Mouse (Mus musculus): Measurements from ENCODE around the gene Cxcl16. TPM values are rescaled to one million over a fixed set of nuclear protein-coding genes. Genes with fewer than 3 reads are reported as not detected.

Cxcl16 gene
- polyA plus RNA-seq, 2 experiments, result 0.79 to 1.1 TPM

DNA sequence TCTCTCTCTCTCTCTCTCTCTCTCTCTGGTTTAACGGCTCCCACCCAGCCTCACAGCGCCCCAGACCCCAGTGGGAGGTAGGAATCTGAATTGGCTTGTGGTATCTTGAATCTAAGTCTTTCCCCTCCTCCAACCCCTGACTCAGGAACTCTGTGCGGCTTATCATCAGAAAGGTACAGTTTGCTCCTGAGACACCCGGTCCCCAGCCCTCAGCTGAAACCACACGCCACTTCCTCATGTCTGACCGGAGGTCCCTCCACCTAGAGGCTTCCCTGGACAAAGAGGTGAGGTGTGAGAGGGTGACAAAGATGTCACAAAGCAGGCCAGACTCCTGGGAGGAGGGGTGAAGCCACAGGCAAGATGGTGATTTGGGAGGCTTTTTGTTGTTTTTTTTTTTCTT is 22.4 kb downstream of the Cxcl16 start:
- TF ChIP-seq EP300 (IDR thresholded peaks at IDR 0.05; ENCODE audit: low read depth) (no peak), CTCF (IDR thresholded peaks at IDR 0.05; ENCODE audit: low read depth) (no peak)
- 22% methylated on average over 6 of the region's 6 CpGs for WGBS (ENCODE audit: insufficient replicate concordance)
- Histone ChIP-seq H3K4me1 (replicated peaks; ENCODE audit: control insufficient read depth in 2 of 2, insufficient read depth in 2 of 2, low read length in 1 of 2) (peaks cover 3 to 12% of the 10 kb centered on the region in 2 experiments), H3K36me3 (replicated peaks; ENCODE audit: control insufficient read depth, insufficient read depth, low read depth) (peaks cover 2% of the 10 kb centered on the region; the same call in 1 of the 2 replicates), H3K27ac (no peak overlapping the region), H3K4me3 (ENCODE audit: insufficient read depth in 1 of 2, low read depth in 2 of 2, low read length in 2 of 2) (no peak overlapping the region), H3K9ac (replicated peaks) (no peak overlapping the region), H3K4me2 (ENCODE audit: low read depth) (no peak overlapping the region), H3K27me3 (ENCODE audit: control insufficient read depth, insufficient read depth, low read length) (no peaks in the 10 kb centered on the region), H3K9me3 (ENCODE audit: control insufficient read depth, low read length) (no peaks in the 10 kb centered on the region)
- no peak for DNase-seq (ENCODE audit: low read depth in 3 of 3, low spot score in 3 of 3)
- ATAC-seq (ENCODE audit: insufficient read depth), result no peak

DNA sequence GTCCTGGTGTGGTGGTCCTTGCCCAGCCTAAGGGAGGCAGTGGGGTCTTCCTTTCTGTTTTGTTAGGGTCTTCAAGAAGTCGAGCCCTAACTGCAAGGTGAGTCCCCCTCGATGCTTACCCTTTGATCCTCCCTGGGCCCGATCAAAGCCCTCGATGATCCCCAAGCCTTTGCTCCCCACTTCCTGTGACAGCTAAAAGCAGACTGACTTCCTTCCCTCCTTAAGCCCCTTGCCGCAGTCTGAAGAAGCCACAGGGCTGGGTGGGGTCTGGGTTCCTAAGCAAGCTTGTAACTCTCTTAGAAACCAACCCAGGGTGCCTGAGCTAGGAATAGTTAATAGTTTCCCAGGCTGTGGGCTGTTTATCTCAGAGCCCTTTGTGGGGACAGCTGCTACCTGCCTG is 24.3 kb downstream of the Cxcl16 start:
- ATAC-seq (ENCODE audit: insufficient read depth) (no peak), DNase-seq (ENCODE audit: low read depth in 3 of 3, low spot score in 3 of 3) (no peak)
- peak overlapping the region; percentile 65; the same call in 1 of the 2 replicates for H3K4me2 ChIP-seq (ENCODE audit: low read depth)
- H3K4me1 ChIP-seq (replicated peaks; ENCODE audit: control insufficient read depth in 2 of 2, insufficient read depth in 2 of 2, low read length in 1 of 2), result peaks cover 9 to 16% of the 10 kb centered on the region in 2 experiments
- H3K9me3 ChIP-seq (ENCODE audit: control insufficient read depth, low read length), result no peaks in the 10 kb centered on the region
- TF ChIP-seq EP300 (IDR thresholded peaks at IDR 0.05; ENCODE audit: low read depth) (no peak), CTCF (IDR thresholded peaks at IDR 0.05; ENCODE audit: low read depth) (no peak)
- H3K27ac ChIP-seq, result no peak overlapping the region
- H3K36me3 ChIP-seq (replicated peaks; ENCODE audit: control insufficient read depth, insufficient read depth, low read depth), result peaks cover 2% of the 10 kb centered on the region; the same call in 1 of the 2 replicates
- H3K4me3 ChIP-seq (ENCODE audit: insufficient read depth in 1 of 2, low read depth in 2 of 2, low read length in 2 of 2), result no peak overlapping the region
- WGBS (ENCODE audit: insufficient replicate concordance), result 14% methylated on average over 5 of the region's 5 CpGs
- no peaks in the 10 kb centered on the region for H3K27me3 ChIP-seq (ENCODE audit: control insufficient read depth, insufficient read depth, low read length)
- no peak overlapping the region for H3K9ac ChIP-seq (replicated peaks)

DNA sequence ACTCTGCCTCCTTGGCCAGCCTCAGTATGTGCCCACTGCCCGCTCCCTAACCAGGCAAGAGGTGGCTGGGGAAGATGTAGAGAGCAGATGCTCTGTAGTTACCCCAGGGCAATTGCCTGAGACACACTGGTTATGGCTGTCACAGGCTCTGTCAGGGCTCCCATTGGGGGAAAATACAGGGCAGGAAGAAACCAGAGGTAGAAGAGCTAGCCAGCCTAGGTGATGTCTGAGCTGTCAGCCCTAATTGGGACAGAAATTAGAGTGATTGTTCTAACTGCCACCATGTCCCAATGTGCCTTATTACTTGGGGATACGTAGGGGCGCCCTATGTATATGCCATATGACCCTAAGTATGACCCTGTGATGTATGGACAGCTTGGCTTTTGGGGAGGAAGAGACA is 25.8 kb downstream of the Cxcl16 start:
- WGBS (ENCODE audit: insufficient replicate concordance), result 89% methylated on average over 3 of the region's 3 CpGs
- H3K4me1 ChIP-seq (replicated peaks; ENCODE audit: control insufficient read depth in 2 of 2, insufficient read depth in 2 of 2, low read length in 1 of 2), result peaks cover 9 to 16% of the 10 kb centered on the region in 2 experiments

DNA sequence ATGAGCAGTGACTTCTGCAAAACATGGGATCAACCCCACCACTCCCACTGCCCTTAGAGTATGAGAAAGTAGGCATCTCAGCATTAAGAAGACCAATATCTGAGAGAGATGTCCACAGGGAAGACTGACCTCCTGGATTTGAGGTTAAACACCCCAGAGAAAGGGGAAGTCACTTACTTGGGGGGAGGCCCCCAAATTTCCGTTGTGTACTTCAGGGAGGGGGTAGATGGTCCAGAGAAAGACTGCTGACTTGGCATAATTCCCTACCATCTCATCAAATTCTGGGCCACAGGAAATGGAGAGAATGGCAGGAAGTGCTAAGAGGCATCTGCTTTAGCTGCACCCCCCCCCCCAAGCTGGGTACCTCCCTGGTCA is 26.2 kb downstream of the Cxcl16 start:
- no peak overlapping the region for H3K27ac ChIP-seq
- 12% methylated on average over 1 of the region's 1 CpGs for WGBS (ENCODE audit: insufficient replicate concordance)
- ATAC-seq (ENCODE audit: insufficient read depth), result no peak
- no peak overlapping the region for H3K9ac ChIP-seq (replicated peaks)
- no peak for TF ChIP-seq CTCF (IDR thresholded peaks at IDR 0.05; ENCODE audit: low read depth)
- TF ChIP-seq EP300 (IDR thresholded peaks at IDR 0.05; ENCODE audit: low read depth), result no peak
- no peaks in the 10 kb centered on the region for H3K9me3 ChIP-seq (ENCODE audit: control insufficient read depth, low read length)
- H3K27me3 ChIP-seq (ENCODE audit: control insufficient read depth, insufficient read depth, low read length), result no peaks in the 10 kb centered on the region
- peak overlapping the region; percentile 65 for H3K4me2 ChIP-seq (ENCODE audit: low read depth)
- H3K36me3 ChIP-seq (replicated peaks; ENCODE audit: control insufficient read depth, insufficient read depth, low read depth), result peaks cover 2% of the 10 kb centered on the region; the same call in 1 of the 2 replicates
- H3K4me1 ChIP-seq (replicated peaks; ENCODE audit: control insufficient read depth in 2 of 2, insufficient read depth in 2 of 2, low read length in 1 of 2), result peaks cover 9 to 16% of the 10 kb centered on the region in 2 experiments
- no peak for DNase-seq (ENCODE audit: low read depth in 3 of 3, low spot score in 3 of 3)
- H3K4me3 ChIP-seq (ENCODE audit: insufficient read depth in 1 of 2, low read depth in 2 of 2, low read length in 2 of 2), result peak overlapping the region; percentile 67 to 84

More for the DNA sequence above, 25.8 kb downstream of the Cxcl16 start:
- Histone ChIP-seq H3K27me3 (ENCODE audit: control insufficient read depth, insufficient read depth, low read length) (no peaks in the 10 kb centered on the region), H3K4me3 (ENCODE audit: insufficient read depth in 1 of 2, low read depth in 2 of 2, low read length in 2 of 2) (peak overlapping the region; percentile 32 to 84), H3K27ac (no peak overlapping the region), H3K9me3 (ENCODE audit: control insufficient read depth, low read length) (no peaks in the 10 kb centered on the region), H3K9ac (replicated peaks) (no peak overlapping the region), H3K36me3 (replicated peaks; ENCODE audit: control insufficient read depth, insufficient read depth, low read depth) (peaks cover 2% of the 10 kb centered on the region; the same call in 1 of the 2 replicates), H3K4me2 (ENCODE audit: low read depth) (peak overlapping the region; percentile 65)
- TF ChIP-seq EP300 (IDR thresholded peaks at IDR 0.05; ENCODE audit: low read depth), result no peak
- ATAC-seq (ENCODE audit: insufficient read depth) (no peak), DNase-seq (ENCODE audit: low read depth in 3 of 3, low spot score in 3 of 3) (no peak)

DNA sequence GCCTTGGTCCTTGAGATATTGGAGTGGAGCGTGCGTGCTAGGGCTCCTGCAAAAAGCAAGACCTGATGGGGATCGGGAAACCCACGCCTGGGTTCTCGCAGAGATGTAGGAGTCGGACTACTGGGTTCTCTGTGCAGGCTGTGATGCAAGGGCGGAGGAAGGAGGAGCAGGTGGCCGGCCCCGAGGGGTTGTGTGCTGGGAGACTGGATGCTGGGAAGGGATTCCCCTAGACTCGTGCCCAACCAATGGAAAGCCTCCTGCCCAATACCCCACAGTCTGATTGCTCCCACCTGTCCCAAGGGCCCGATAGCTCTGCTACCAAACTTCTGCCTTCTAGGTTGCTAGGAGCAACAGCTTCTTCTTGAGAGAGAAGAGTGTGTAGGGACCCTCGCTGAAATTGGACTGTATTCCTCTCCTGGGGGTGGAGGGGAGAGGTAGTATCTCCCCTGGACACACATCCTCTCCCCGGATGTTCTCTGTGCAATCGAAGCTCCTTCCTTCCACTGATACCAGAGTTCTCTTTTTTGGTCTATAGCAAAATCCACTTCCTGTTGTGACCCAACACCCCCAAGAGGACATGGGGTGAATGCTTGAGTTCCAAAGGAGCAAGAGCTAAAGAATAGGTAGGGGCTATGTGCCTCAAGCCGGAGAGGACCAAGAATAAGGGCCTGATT is 26.8 kb downstream of the Cxcl16 start:
- peaks cover 2% of the 10 kb centered on the region; the same call in 1 of the 2 replicates for H3K36me3 ChIP-seq (replicated peaks; ENCODE audit: control insufficient read depth, insufficient read depth, low read depth)
- peaks cover 9 to 16% of the 10 kb centered on the region in 2 experiments for H3K4me1 ChIP-seq (replicated peaks; ENCODE audit: control insufficient read depth in 2 of 2, insufficient read depth in 2 of 2, low read length in 1 of 2)
- DNase-seq (ENCODE audit: low read depth in 3 of 3, low spot score in 3 of 3) (no peak), ATAC-seq (ENCODE audit: insufficient read depth) (peak; percentile 22; the same call in 1 of the 2 replicates)
- no peak overlapping the region for H3K27ac ChIP-seq
- H3K9me3 ChIP-seq (ENCODE audit: control insufficient read depth, low read length), result no peaks in the 10 kb centered on the region
- peak overlapping the region; percentile 67 for H3K9ac ChIP-seq (replicated peaks)
- 1% methylated on average over 15 of the region's 15 CpGs for WGBS (ENCODE audit: insufficient replicate concordance)
- H3K4me3 ChIP-seq (ENCODE audit: insufficient read depth in 1 of 2, low read depth in 2 of 2, low read length in 2 of 2), result peak overlapping the region; percentile 67 to 84
- H3K4me2 ChIP-seq (ENCODE audit: low read depth), result peak overlapping the region; percentile 65
- TF ChIP-seq CTCF (IDR thresholded peaks at IDR 0.05; ENCODE audit: low read depth) (no peak), EP300 (IDR thresholded peaks at IDR 0.05; ENCODE audit: low read depth) (0 out of 2 replicates have a peak, but pooled peaks have one; percentile 8)
- no peaks in the 10 kb centered on the region for H3K27me3 ChIP-seq (ENCODE audit: control insufficient read depth, insufficient read depth, low read length)
